Mouse (Mus musculus) spleen, adult 12 weeks (tissue): ENCODE data around the gene Urb1.

Experiments used
- DNase-seq: peaks from one replicate; pipeline ENCODE4 v3.0.0; 2022; ENCODE audit warnings: low spot score

Gene Urb1

GRCm38 (mm10) chr16:90766919-90767454 lies 43.2 kb downstream of the Urb1 start:
- DNase-seq, result no peak

GRCm38 (mm10) chr16:90765195-90765877 lies 44.9 kb downstream of the Urb1 start:
- DNase-seq, result no peak

GRCm38 (mm10) chr16:90760515-90760914 lies 49.7 kb downstream of the Urb1 start:
- no peak for DNase-seq

GRCm38 (mm10) chr16:90759335-90759734 lies 50.9 kb downstream of the Urb1 start:
- DNase-seq, result no peak

GRCm38 (mm10) chr16:90753386-90753941 lies 56.7 kb downstream of the Urb1 start:
- DNase-seq, result no peak

GRCm38 (mm10) chr16:90748169-90748568 lies 62.0 kb downstream of the Urb1 start:
- no peak for DNase-seq

- DNase-seq, result no peak
Observed at GRCm38 (mm10) chr16:90747143-90747542, 63.1 kb downstream of the Urb1 start.

- DNase-seq, result no peak
Observed at GRCm38 (mm10) chr16:90738092-90738956, 71.9 kb downstream of the Urb1 start, which contains the start of gene Mrap. Mrap (plus strand) TSS chr16:90738207.

- no peak for DNase-seq
Observed at GRCm38 (mm10) chr16:90736672-90737270, 73.4 kb downstream of the Urb1 start.

- DNase-seq, result no peak
Observed at GRCm38 (mm10) chr16:90735611-90736010, 74.6 kb downstream of the Urb1 start.

- DNase-seq, result peak; percentile 98
Observed at GRCm38 (mm10) chr16:90727233-90728115, 82.7 kb downstream of the Urb1 start, which contains the start of gene Mis18a. Mis18a (minus strand) TSS chr16:90727404.

GRCm38 (mm10) chr16:90726600-90727227 lies 83.5 kb downstream of the Urb1 start:
- no peak for DNase-seq

GRCm38 (mm10) chr16:90724051-90724450 lies 86.2 kb downstream of the Urb1 start:
- DNase-seq, result no peak

- no peak for DNase-seq
Observed at GRCm38 (mm10) chr16:90710313-90710712, 99.9 kb downstream of the Urb1 start.

- no peak for DNase-seq
Observed at GRCm38 (mm10) chr16:90709711-90710289, 100.4 kb downstream of the Urb1 start.

- no peak for DNase-seq
Observed at GRCm38 (mm10) chr16:90706279-90706678, 103.9 kb downstream of the Urb1 start.

GRCm38 (mm10) chr16:90704161-90704825 lies 105.9 kb downstream of the Urb1 start:
- no peak for DNase-seq

GRCm38 (mm10) chr16:90703646-90704045 lies 106.6 kb downstream of the Urb1 start:
- no peak for DNase-seq

GRCm38 (mm10) chr16:90701541-90701940 lies 108.7 kb downstream of the Urb1 start:
- DNase-seq, result no peak
